Mouse (Mus musculus) cerebellum, adult 2 months (tissue): ENCODE results near the gene Cwc25. TPM values are rescaled to one million over a fixed set of nuclear protein-coding genes. Genes with fewer than 3 reads are reported as not detected.
"Not testable (repeated sequence)": the region's sequence is repeated elsewhere in the genome, so short reads cannot be mapped to it uniquely, and the experiment has no call there.

Source experiments
- DNase-seq, 2 experiments: peaks; one replicate each; pipeline ENCODE4 v3.0.0; 2021
- H3K27ac ChIP-seq: fragments of 200-500 bp; 2 replicates; pipeline ENCODE4 v1.5.1; 2012; ENCODE audit warnings: low read length, control low read depth, inconsistent platforms; ENCODE audit not compliant: insufficient read depth
- H3K27me3 ChIP-seq: fragments of 200-500 bp; 2 replicates; pipeline ENCODE4 v1.6.1; 2012; ENCODE audit warnings: inconsistent platforms, mild to moderate bottlenecking, low read length, moderate library complexity; ENCODE audit not compliant: control insufficient read depth, insufficient read depth
- H3K4me1 ChIP-seq: fragments of 200-500 bp; 2 replicates; pipeline ENCODE4 v1.6.1; 2011; ENCODE audit warnings: low read length; ENCODE audit not compliant: control insufficient read depth, insufficient read depth
- H3K4me3 ChIP-seq: fragments of 200-500 bp; replicated peaks from 2 replicates; pipeline ENCODE3; 2011; ENCODE audit warnings: mild to moderate bottlenecking, low read depth, low read length, control low read depth; ENCODE audit not compliant: insufficient read depth
- CTCF ChIP-seq: fragments of 200-500 bp; IDR thresholded peaks from 2 replicates; pipeline ENCODE4 v1.5.1; 2011; ENCODE audit warnings: low read depth, mild to moderate bottlenecking, control low read depth, low read length, moderate library complexity, borderline replicate concordance; ENCODE audit not compliant: insufficient read depth
- POLR2A ChIP-seq: fragments of 200-500 bp; IDR thresholded peaks from 2 replicates; pipeline ENCODE4 v1.6.1; 2011; ENCODE audit warnings: low read length, control low read depth, borderline replicate concordance; ENCODE audit not compliant: insufficient read depth
- WGBS: fragments of 180-500 bp; shearing (Covaris S2); methylation state at CpG from one replicate; pipeline ENCODE4 v1.1.7; 2018; 5-methylcytosine and 5-hydroxymethylcytosine counted together
- polyA plus RNA-seq: library from polyadenylated mRNA; depleted of rRNA; stranded (reverse); fragments of >200 nt; gene quantifications from 2 replicates; pipeline ENCODE4 v1.2.3, GENCODE M21; 2012

The Cwc25 gene
- polyA plus RNA-seq, 1 experiment: 17.7 TPM

- DNase-seq: no peak
- Histone ChIP-seq H3K27me3 (no peaks in the 10 kb centered on the region), H3K4me1 (peaks cover 20% of the 10 kb centered on the region), H3K27ac (no peak overlapping the region), H3K4me3 (no peak overlapping the region)
- TF ChIP-seq CTCF (no peak), POLR2A (no peak)
- 56% methylated on average over 5 of the region's 5 CpGs for WGBS
These were observed 24.2 kb downstream of the Cwc25 start for GRCm38 (mm10) chr11:97742157-97742556.

GRCm38 (mm10) chr11:97740190-97740589 lies 26.2 kb downstream of the Cwc25 start:
- H3K4me3 ChIP-seq: no peak overlapping the region
- 29% methylated on average over 7 of the region's 7 CpGs for WGBS
- peaks cover 20% of the 10 kb centered on the region for H3K4me1 ChIP-seq
- no peak for TF ChIP-seq CTCF
- no peak for TF ChIP-seq POLR2A
- no peak overlapping the region for H3K27ac ChIP-seq
- no peak for DNase-seq
- no peaks in the 10 kb centered on the region for H3K27me3 ChIP-seq

- peaks cover 20% of the 10 kb centered on the region for H3K4me1 ChIP-seq
- no peak overlapping the region for H3K27ac ChIP-seq
- TF ChIP-seq CTCF: no peak; the same call in 1 of the 2 replicates
- H3K4me3 ChIP-seq: no peak overlapping the region
- no peaks in the 10 kb centered on the region for H3K27me3 ChIP-seq
- 90% methylated on average over 3 of the region's 3 CpGs for WGBS
- DNase-seq: no peak
These were observed 27.2 kb downstream of the Cwc25 start for GRCm38 (mm10) chr11:97739155-97739554.

- DNase-seq: no peak
- no peak overlapping the region for H3K27ac ChIP-seq
- no peaks in the 10 kb centered on the region for H3K27me3 ChIP-seq
- WGBS: 62% methylated on average over 6 of the region's 6 CpGs
- no peak overlapping the region for H3K4me3 ChIP-seq
- peaks cover 20% of the 10 kb centered on the region for H3K4me1 ChIP-seq
- no peak for TF ChIP-seq POLR2A
- TF ChIP-seq CTCF: no peak
These were observed 27.7 kb downstream of the Cwc25 start for GRCm38 (mm10) chr11:97738703-97739102.

GRCm38 (mm10) chr11:97737600-97737999 lies 28.8 kb downstream of the Cwc25 start:
- H3K4me1 ChIP-seq: peaks cover 11% of the 10 kb centered on the region; the same call in 1 of the 2 replicates
- WGBS: 20% methylated on average over 4 of the region's 4 CpGs
- no peak for DNase-seq
- no peak for TF ChIP-seq POLR2A
- no peak for TF ChIP-seq CTCF
- H3K4me3 ChIP-seq: no peak overlapping the region
- H3K27ac ChIP-seq: 0 out of 2 replicates have a peak overlapping the region, but pooled peaks have one; percentile 12
- H3K27me3 ChIP-seq: no peaks in the 10 kb centered on the region

GRCm38 (mm10) chr11:97736645-97737044 lies 29.7 kb downstream of the Cwc25 start:
- 88% methylated on average over 5 of the region's 5 CpGs for WGBS
- Histone ChIP-seq H3K4me1 (peaks cover 4% of the 10 kb centered on the region; the same call in 1 of the 2 replicates), H3K4me3 (no peak overlapping the region), H3K27ac (no peak overlapping the region), H3K27me3 (no peaks in the 10 kb centered on the region)
- no peak for TF ChIP-seq POLR2A
- no peak for TF ChIP-seq CTCF
- DNase-seq: no peak

- not testable (repeated sequence) for H3K27ac ChIP-seq, H3K4me1 ChIP-seq, H3K4me3 ChIP-seq, DNase-seq, H3K27me3 ChIP-seq
- 81% methylated on average over 5 of the region's 5 CpGs for WGBS
These were observed 31.5 kb downstream of the Cwc25 start for GRCm38 (mm10) chr11:97734810-97735209.

GRCm38 (mm10) chr11:97733689-97734088 lies 32.7 kb downstream of the Cwc25 start:
- Histone ChIP-seq H3K27ac (no peak overlapping the region), H3K27me3 (no peaks in the 10 kb centered on the region), H3K4me3 (no peak overlapping the region), H3K4me1 (no peaks in the 10 kb centered on the region)
- 74% methylated on average over 10 of the region's 10 CpGs for WGBS
- no peak for TF ChIP-seq POLR2A
- TF ChIP-seq CTCF: no peak
- no peak for DNase-seq

GRCm38 (mm10) chr11:97728730-97729129 lies 37.6 kb downstream of the Cwc25 start:
- Histone ChIP-seq H3K4me3 (no peak overlapping the region), H3K27me3 (no peaks in the 10 kb centered on the region), H3K4me1 (no peaks in the 10 kb centered on the region; the same call in 1 of the 2 replicates), H3K27ac (no peak overlapping the region)
- 86% methylated on average over 7 of the region's 7 CpGs for WGBS
- TF ChIP-seq CTCF (no peak), POLR2A (no peak)
- DNase-seq: no peak
